Mouse (Mus musculus) myocyte (in vitro differentiated cells): ENCODE results near the gene Dab1.

Experiments
- E2F4 ChIP-seq: IDR thresholded peaks from one replicate; pipeline ENCODE4 v1.6.1; 2011; ENCODE audit warnings: mild to moderate bottlenecking, control low read depth, moderate library complexity; ENCODE audit not compliant: insufficient read depth
- MAX ChIP-seq: IDR thresholded peaks from one replicate; pipeline ENCODE4 v1.6.1; 2011; ENCODE audit warnings: low read depth, mild to moderate bottlenecking, control low read depth
- MYOD1 ChIP-seq, 3 experiments: IDR thresholded peaks; one replicate each; pipeline ENCODE4 v1.6.1; 2011; ENCODE audit warnings: control low read depth in 2 of 3, low read depth in 2 of 3, mild to moderate bottlenecking in 2 of 3, moderate library complexity in 1 of 3; ENCODE audit not compliant: insufficient read length in 2 of 3, control insufficient read depth in 1 of 3
- POLR2A ChIP-seq: IDR thresholded peaks from one replicate; pipeline ENCODE4 v1.6.1; 2011; ENCODE audit warnings: low read depth, mild to moderate bottlenecking, control low read depth, moderate library complexity; ENCODE audit not compliant: insufficient read length
- REST ChIP-seq: IDR thresholded peaks from one replicate; pipeline ENCODE4 v1.6.1; 2011; ENCODE audit warnings: mild to moderate bottlenecking, control low read depth, moderate library complexity; ENCODE audit not compliant: insufficient read depth, insufficient read length
- SRF ChIP-seq: IDR thresholded peaks from one replicate; pipeline ENCODE4 v1.6.1; 2011; ENCODE audit warnings: low read depth; ENCODE audit not compliant: control insufficient read depth, insufficient read length
- TCF12 ChIP-seq: IDR thresholded peaks from one replicate; pipeline ENCODE4 v1.6.1; 2011; ENCODE audit warnings: mild to moderate bottlenecking, control low read depth; ENCODE audit not compliant: poor library complexity, insufficient read depth, severe bottlenecking
- USF1 ChIP-seq: IDR thresholded peaks from one replicate; pipeline ENCODE4 v1.6.1; 2011; ENCODE audit warnings: low read depth, mild to moderate bottlenecking, control low read depth, moderate library complexity

GRCm38 (mm10) chr4:104047966-104048804 is 429.0 kb downstream of the Dab1 start:
- TF ChIP-seq POLR2A (no peak), USF1 (no peak), REST (no peak), E2F4 (no peak), SRF (no peak), MYOD1 (IDR thresholded peaks at IDR 0.05; ENCODE audit: control insufficient read depth in 1 of 3, insufficient read length in 2 of 3, low read depth in 2 of 3) (no peak), TCF12 (no peak), MAX (no peak)
